Mouse (Mus musculus): ENCODE results near the gene Mllt6.
"Not testable (repeated sequence)": the region's sequence is repeated elsewhere in the genome, so short reads cannot be mapped to it uniquely, and the experiment has no call there.

The Mllt6 gene

DNA sequence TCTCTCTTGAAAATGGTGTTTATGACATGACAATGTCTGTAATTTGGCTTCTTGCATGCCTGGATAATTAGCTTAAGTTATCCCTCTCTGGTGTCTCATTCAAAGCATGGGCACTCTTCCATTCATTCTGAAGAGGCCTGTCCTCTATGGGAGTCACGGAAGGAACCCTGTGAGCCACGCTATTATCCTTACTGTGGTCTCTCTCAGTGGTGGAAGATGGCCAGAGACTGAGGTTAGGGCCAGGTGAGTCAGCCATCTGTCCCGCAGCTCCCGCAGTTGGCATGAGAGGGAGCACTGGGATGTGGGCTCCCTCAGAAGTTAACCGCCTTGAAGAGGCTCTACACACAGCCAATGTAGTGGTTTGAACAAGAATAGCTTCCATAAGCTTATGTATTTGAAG lies 12.9 kb upstream of the Mllt6 start:
- peak; percentile 64 to 65 for DNase-seq

DNA sequence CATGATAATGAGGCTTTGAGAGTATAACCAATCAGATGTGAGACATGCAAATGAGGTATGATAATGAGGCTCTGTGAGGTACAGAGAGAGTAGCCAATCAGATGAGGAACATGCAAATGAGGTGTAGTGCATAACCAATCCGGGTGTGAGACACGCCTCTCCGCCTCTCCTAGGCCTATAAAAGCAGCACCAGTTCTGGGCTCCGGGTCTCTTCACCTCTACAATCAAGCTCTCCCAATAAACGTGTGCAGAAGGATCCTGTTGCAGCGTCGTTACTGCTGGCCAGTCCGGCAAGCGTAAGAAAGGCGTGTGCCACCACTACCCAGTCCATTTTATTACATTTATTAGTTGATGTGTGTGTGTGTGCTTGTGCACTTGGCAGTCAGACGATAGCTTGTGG lies 9.8 kb upstream of the Mllt6 start:
- not testable (repeated sequence) for DNase-seq

DNA sequence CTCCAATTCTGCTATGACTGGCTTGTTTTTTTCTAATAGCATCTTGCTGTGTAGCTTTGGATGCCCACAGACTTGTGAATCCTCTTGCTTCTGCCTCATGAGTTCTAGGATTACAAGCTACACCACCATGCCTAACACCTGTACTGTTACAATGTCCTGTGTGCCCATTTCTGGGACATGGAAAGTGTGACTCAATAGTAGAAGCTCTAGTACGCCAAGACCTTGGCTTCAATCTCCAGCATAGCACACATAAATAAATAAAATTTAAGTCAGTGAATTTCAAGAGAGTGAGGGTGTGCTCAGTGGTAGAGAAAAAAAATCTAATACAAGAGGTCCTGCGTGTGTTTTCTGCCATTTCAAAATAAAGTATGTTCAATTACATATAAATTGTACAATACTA lies 9.0 kb upstream of the Mllt6 start:
- no peak for DNase-seq

DNA sequence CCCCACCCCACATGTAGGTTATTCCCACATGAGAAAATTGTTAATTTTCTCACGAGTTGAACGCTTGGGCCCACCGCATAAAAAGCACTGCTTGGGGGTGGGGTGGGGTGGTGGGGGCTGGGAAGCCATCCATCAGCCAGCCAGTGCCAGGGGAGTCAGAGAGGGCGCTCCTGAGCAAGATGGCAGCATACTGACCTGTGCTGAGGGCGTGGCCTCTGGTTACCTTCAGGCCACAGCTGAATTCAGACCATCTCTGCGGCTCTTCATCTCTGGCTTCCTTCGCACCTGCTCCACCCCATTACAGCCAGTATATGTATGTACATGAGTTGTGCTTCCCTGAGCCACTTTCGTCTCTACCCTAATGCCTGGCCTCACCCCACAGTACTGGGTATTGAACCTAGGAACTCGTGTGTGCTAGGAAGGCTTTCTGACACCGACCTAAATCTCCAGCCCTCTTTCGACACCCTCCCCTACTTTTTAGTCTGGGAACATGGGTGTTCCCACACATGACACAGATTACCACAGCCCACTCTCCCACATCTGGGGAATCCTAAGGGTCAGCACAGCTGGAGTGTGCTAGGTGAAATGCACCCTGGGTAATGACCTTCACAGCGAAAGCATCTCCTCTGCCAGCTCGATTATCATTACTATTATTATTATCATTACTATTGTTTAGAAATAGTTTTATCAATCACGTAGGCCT lies 6.8 kb upstream of the Mllt6 start:
- DNase-seq = no peak

DNA sequence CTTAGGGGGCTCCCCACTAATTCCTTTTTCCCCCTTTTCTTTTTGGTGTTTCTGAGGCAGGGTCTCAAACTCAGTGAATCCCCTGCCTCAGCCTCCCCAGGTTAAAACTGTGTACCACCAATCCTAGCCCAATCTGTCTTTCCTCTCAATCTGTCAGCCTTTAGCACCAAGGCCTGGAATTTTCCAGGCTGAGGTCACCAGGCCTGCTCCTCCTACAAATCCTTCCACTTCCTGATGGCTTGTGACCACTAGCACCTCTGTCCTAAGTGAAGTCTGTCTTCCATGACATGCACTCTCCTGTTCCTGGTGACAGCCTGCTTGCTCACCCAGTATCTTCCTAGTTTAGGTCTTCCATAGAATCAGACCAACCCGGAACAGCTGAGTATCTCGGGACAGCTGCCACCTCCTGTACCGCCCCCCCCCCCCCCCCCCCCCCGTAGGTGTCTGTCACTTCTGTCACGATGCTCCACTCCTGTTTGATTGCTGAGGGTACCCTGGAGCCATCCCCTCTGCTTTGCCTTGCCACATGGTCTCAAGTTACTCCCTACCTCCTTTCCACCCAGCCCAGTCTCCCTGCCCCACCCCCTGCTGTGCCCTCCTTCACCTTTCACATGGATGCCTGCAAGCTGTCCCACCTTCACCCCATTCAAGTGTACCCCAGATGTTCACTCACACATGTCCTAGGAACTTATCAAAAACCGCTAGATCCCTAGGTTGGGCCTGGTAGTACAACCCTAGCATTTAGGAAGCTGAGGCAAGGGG lies 5.8 kb upstream of the Mllt6 start:
- no peak for DNase-seq

DNA sequence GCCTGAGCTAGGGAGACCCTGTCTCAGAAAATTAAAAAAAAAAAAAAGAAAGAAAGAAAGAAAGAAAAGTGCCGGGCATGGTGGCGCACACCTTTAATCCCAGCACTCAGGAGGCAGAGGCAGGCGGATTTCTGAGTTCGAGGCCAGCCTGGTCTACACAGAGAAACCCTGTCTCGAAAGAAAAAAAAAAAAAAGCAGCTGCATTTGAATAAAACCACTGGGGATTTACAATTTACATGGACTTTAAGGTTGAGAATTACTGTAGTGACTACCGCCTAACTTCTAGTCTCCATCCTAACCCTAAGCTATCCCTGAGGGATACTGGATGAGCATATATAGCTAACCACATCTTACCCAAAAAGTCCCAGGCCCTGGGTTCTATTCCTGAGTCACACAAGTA lies 5.2 kb upstream of the Mllt6 start:
- DNase-seq = not testable (repeated sequence)

DNA sequence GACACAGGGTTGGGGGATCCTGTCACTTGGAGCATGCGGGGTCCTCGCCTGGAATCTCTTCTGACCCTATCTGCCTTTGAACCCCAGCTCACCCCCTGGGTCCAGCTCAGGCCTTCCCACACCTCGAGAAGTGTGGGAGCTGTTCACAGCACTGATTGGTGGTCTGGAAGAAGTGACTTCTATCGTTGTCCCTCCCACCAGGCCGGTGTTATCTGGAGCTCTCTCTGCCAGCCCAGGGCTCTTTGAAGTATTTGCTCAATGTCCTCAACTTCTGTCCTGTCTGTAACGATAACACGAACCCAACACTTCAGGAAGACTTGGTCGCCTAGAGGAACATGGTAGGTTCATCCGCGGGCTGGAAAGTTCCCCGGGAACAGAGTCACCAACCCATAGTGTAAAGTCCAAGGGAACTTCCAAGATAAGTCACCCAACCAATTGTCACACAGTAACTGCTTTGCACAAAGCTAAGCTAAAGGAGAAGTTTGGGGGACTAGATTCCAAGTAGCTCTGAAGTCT lies 4.4 kb upstream of the Mllt6 start:
- DNase-seq = no peak

DNA sequence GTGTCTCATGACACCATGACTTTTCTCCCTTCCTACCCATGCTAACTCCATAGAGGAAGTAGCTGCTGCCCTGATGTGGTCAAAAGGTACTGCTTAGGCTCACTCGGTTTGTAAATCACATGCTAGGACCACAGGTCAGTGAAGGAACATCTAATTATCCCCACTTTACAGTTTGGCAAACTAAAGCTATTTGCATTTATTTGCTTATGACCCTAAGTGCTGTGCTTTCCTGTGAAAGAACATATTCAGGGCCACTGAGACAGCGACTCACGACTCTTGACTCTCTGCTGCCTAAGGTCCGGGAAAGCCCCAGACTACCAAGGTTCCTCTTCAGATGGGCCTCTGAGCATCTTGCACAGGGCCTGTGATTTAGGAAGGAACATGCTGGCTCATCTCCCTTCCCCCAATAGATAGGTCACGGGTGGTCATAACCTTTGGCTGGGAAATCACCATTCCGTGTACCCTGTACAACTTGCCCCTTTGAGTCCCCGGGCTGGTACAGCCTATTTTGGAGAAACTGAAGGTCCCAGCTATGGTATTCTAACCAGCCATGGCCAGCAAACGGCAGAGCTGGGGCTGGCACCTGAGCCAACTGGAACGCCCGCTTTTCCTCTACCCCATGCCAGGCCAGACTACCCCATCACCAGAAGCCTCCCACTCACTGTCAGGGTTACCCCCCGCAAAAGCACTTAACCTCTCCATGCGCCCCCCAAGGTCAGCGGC lies 3.8 kb upstream of the Mllt6 start:
- peak in 1 of 2 experiments; percentile 46 for DNase-seq

DNA sequence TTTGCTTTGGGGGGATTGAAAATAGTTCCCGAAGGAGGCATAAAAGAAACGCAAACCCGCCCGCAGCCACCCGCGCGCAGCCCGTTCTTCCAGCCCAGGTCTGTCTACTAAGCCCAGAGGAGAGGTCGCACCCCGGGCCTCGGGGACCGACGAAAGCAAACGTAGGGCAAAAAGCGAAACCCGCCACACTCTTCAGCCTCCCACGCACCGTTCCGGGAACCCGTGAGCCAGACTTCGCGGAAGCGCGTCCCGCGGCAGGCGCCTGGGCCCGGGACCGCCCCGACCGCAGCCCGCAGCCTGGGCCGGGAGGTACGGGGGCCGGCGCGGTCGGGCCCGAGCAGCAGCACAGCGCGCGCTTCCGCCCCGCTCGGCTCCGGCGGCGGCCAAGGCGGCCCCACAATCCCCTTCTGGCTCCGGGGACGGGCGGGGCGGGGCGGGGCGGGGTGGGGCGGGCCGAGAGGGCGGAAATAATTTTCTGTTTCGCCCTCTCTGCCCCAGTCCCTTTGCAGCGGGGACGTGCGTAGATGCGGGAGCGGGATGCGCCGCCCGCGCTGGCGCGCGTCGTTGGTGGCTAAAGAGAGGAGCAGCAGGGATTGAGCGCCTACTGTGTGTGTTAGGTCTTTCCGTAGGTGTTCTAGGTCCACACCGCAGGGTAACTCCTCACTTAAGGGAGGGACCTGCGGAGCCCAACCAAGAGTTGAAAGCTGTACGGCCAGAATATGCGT lies 3.1 kb upstream of the Mllt6 start:
- peak; percentile 78 to 83 for DNase-seq

DNA sequence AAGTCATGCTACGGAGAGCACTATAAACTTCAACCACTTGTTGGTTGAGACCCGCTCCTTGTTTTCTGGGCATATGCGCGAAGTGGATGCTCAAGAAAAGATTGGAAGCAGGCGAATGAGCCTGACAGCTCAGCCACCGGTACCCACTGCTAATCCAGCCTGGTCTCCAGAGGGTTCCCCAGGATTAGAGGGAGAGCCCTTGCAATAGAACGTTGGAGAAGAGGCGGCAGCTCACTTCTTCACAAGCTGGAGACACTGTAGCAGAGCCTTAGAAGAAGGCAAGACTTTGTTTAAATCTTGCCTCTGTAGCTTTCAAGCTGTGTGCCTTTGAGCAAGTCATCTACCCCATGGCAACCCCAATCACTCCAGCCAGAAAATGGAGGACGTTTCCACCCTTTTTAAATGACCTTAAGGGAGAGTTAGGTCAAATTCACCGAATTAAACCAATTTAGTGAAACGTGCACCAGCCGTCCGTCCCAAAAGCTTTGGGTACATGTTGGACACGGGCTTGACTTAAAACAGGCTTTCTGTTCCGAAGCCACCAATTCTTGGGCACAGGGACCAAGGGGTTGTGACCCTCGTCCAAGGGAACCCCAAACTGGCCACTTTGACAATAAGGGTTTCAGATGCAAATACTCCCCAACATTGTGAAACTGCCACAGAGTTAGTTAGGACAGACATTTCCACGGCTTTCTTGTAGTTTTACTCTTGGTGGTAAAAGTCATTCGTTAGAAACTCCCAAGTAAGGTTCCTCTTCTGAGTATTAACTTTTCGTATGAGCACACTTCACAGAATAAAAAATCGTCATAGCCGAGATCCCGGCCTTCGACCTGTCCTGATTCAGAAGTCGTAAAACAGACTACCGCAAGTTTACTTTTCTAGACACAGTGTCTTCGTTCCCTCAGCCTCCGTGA lies 2.2 kb upstream of the Mllt6 start:
- DNase-seq = no peak

DNA sequence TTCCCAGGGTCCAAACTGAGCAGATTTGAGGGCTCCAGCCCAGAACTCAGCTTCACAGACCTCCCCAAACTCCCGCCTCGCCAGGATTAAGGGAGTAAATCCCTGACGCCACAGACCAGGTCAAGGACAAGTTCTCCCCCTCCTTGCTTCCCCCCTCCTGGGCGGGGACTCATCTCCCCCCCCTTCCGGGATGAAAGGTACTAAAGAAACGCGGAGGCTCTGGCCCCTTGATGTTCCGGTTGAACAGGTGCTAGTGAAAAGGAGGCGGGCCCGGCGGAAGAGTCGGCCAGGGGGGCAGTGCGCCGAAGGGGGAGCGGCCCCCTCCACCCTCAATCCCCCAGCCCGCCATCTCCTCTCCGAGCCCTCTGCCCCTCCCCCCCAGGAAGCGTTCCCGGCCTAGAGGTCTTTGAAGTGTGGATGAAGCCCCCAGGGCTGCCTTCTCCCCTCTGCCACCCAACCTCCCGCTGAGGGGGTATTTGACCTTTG lies 1.5 kb upstream of the Mllt6 start:
- DNase-seq = peak in 1 of 2 experiments; percentile 35

DNA sequence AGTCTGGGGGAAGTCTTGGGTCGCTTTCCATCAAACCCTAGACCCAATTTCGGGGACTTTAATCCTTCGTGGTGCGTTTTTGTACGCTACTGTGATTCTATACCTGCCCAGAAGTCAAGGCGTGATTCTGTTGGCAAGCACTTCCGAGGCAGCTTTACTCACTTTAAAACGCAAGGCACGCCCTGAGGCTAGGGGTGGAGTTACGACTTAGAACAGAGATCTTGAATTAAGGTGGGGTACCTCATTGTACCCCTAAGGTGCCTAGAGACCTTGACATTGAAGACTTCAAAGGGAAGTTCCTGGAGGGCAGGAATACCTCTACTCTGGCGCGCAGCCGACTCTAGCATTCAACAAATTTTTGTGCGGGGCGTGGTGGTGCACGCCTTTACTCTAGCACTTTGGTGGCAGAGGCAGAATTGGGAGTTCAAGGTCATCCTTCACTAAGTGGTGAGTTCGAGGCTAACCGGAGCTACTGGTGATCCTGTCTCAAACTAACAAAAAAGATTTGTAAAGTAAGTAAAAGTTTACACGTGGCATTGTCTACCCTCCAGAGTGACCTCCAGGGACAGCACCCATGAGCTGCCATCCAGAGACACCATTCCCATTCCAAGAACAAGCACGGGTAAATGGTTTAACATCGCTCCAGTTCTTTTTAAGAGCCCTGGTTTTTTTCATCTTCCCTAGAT lies 864 bp upstream of the Mllt6 start:
- no peak for DNase-seq

DNA sequence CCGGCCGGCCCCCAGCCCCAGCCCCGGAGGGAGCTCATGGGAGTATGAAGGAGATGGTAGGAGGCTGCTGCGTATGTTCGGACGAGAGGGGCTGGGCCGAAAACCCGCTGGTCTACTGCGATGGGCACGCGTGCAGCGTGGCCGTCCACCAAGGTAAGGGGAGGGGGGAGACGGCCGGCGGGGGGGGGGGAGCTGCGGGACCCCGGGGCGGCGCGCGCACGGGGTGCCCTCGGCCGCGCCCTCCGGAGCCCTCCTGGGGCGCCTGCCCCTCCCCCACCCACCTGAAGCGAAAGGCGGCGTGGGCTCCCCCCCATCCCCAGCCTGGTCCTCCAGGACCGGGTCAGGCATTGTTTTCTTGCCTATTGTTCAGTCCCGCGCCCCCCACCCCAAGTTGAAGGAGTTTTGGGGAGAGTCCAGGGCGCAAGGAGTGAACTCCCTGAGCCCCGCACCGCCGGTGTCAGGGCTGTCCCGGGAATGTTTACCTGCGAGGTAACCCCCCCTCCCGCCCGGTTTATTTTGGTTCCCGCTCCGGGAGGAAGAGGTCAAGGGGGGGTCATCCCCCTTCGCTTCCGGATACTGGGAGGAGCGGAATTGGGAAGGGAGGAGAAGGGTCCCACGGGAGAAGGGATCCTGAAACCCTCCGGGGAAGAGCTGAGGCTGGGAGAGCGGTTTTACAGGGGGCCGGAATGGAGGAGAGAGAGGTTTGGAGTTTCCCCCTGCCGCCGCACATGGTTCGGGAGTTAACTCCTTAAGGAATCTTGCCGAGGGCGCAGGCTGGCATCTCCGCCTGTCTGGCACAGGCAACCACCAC lies 519 bp downstream of the Mllt6 start:
- peak; percentile 42 to 47 for DNase-seq

DNA sequence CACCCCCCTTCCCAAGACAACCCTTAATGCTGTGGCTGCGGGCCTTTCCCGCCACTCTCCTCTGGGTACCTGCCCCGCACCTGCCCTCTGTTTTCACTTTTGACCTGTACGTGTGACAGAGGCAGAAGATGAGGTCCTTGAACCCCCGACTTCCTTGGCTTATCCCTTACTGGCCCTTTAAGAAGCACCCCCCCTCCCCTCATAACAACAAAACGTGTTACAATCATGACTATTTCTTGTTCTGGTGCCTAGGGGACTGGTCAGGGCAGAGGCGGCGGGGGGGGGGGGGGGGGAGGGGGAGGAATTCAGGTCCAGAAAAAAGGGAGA lies 1.1 kb downstream of the Mllt6 start:
- DNase-seq = no peak

DNA sequence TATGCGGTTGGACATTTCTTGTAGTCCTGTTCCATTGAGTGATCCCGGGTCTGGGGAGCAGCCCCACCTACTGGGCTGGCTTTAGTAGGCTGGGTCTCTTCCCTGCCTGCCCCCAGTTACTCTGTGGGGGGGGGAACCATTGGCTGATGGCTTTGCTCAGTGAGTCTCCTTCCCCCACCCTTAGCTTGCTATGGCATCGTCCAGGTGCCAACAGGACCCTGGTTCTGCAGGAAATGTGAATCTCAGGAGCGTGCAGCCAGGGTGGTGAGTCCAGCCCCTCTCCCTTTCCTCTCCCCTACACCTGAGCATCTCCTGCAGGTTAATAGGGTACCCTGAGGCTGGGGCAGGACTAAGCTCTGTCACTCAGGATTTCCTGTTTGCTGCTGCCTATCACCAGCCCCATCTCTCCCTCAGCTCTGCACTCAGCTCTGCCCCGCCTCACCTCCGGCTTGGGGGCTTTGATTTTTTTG lies 1.6 kb downstream of the Mllt6 start:
- no peak for DNase-seq

DNA sequence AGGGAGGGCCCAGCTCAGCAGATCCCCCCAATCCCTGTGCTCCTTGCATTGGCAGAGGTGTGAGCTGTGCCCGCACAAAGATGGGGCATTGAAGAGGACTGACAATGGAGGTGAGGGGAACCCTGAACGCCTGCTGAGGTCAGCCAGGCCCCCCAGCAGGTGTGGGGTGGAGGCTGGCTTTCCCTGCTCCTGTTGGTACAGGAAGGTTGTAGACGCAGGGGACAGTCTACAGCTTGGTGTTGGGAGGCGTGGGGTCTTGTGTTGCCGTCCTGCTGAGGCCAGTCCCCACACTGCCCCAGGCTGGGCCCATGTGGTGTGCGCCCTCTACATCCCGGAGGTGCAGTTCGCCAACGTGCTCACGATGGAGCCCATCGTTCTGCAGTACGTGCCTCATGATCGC lies 2.2 kb downstream of the Mllt6 start:
- no peak for DNase-seq

DNA sequence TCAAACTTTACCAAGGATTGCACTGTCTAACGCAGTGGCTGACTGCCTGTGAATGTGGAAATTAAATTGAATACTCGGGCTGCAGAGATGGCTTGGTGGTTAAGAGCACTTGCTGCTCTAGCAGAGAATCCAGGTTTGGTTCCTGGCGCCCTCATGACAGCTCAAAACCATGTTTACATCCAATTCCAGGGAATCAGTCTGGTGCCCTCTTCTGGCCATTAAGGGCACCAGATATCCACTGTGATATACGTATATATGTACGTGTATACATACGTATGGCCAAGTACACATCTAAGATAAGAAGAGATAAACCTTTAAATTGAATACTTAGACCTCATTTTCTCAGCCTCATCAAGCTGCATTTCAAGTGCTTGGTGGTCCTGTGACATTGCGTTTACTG lies 3.0 kb downstream of the Mllt6 start:
- DNase-seq = no peak

DNA sequence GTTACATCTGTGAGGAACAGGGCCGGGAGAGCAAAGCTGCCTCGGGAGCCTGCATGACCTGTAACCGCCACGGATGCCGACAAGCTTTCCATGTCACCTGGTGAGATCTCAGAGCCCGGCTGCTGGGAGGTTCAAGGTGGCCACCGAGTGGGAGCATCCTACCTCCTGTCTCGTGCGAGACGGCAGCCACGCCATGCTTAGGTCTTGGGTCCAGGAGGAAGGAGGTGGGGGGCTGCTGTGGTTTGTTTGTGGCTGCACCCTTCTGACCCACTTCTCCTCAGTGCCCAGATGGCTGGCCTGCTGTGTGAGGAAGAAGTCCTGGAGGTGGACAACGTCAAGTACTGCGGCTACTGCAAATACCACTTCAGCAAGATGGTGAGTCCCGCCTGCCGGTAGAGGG lies 3.6 kb downstream of the Mllt6 start:
- DNase-seq = no peak

DNA sequence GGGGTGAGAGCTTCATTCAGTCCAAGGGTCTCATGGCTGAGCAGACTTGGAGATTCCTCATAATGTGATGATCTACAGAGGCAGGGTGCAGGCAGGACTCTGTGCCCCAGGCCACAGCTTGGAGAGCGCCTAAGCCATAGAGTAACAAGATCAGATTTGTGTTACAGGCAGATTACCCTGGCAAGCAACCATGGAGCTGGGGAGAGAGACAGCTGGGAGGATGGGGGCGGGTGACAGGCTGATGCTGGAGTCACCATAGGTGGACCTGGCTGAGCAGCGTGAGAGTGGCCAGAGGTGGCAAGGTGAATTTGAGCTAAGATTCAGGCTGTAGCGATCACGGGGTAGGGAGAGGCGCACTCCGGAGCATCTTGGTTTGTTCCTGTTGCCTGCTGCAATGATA lies 4.9 kb downstream of the Mllt6 start:
- no peak for DNase-seq

DNA sequence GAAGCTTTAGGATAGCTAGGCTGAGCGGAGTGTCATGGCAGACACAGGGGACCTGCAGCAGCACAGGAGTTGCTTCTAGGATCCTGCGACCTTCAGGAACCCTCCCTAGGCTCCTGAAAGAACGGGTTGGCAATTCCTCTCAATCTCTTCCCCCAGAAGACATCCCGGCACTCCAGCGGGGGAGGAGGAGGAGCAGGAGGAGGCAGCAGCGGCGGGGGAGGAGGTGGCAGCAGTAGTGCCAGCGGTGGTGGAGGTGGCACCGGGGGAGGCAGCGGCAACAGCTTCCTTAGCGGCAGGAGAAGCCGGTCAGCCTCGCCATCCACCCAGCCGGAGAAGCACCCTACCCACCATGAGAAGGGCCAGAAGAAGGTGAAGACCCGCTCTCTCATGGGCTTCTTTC lies 6.1 kb downstream of the Mllt6 start:
- no peak for DNase-seq

All from cerebellum, postnatal 36 days (tissue).